Mouse (Mus musculus) common myeloid progenitor, adult 5-6 weeks (primary cell): ENCODE measurements around the gene Zglp1. TPM values are rescaled to one million over a fixed set of nuclear protein-coding genes. Genes with fewer than 3 reads are reported as not detected.
"Not testable (repeated sequence)": the region's sequence is repeated elsewhere in the genome, so short reads cannot be mapped to it uniquely, and the experiment has no call there.

ENCODE experiments used
- ATAC-seq: replicated peaks from 2 replicates; pipeline ENCODE4 v1.8.0; 2016; ENCODE audit warnings: low read depth, mild to moderate bottlenecking, moderate TSS enrichment, inconsistent platforms; ENCODE audit not compliant: poor library complexity, severe bottlenecking
- total RNA-seq: library from RNA; stranded (forward); fragments of 200-1000, 187-1606 nt; gene quantifications from 2 replicates; pipeline ENCODE4 v1.2.3, GENCODE M21; 2017

Gene Zglp1
- total RNA-seq, 1 experiment from 2014 or later: not detected

GRCm38 (mm10) chr9:21073044-21073840 is 6.3 kb upstream of the Zglp1 start, which contains the start of the genes Gm49373 and Fdx1l:
Gene Gm49373, minus strand, starts transcription at chr9:21073096.
Gene Fdx1l, minus strand, starts transcription at chr9:21073614.
- peak; percentile 94 for ATAC-seq

- ATAC-seq: no peak
Observed at GRCm38 (mm10) chr9:21072641-21073040, 5.7 kb upstream of the Zglp1 start.

- ATAC-seq: no peak
Observed at GRCm38 (mm10) chr9:21062928-21063327, 4.0 kb downstream of the Zglp1 start.

- ATAC-seq: peak; percentile 54; the same call in 1 of the 2 replicates
Observed at GRCm38 (mm10) chr9:21051578-21051977, 15.3 kb downstream of the Zglp1 start.

GRCm38 (mm10) chr9:21045235-21045634 is 21.7 kb downstream of the Zglp1 start:
- ATAC-seq: no peak

- not testable (repeated sequence) for ATAC-seq
Observed at GRCm38 (mm10) chr9:21044785-21045184, 22.1 kb downstream of the Zglp1 start.

GRCm38 (mm10) chr9:21043563-21043962 is 23.3 kb downstream of the Zglp1 start:
- ATAC-seq: no peak

GRCm38 (mm10) chr9:21041308-21041707 is 25.6 kb downstream of the Zglp1 start:
- ATAC-seq: no peak

GRCm38 (mm10) chr9:21039779-21040178 is 27.1 kb downstream of the Zglp1 start:
- no peak for ATAC-seq

GRCm38 (mm10) chr9:21037481-21037891 is 29.4 kb downstream of the Zglp1 start:
- ATAC-seq: no peak

- no peak for ATAC-seq
Observed at GRCm38 (mm10) chr9:21036666-21037065, 30.2 kb downstream of the Zglp1 start.

- no peak for ATAC-seq
Observed at GRCm38 (mm10) chr9:21036161-21036560, 30.7 kb downstream of the Zglp1 start.

GRCm38 (mm10) chr9:21035586-21035985 is 31.3 kb downstream of the Zglp1 start:
- ATAC-seq: no peak

GRCm38 (mm10) chr9:21034481-21035085 is 32.3 kb downstream of the Zglp1 start:
- ATAC-seq: no peak

GRCm38 (mm10) chr9:21033136-21033535 is 33.8 kb downstream of the Zglp1 start:
- peak; percentile 37 for ATAC-seq

- no peak for ATAC-seq
Observed at GRCm38 (mm10) chr9:21032491-21032890, 34.4 kb downstream of the Zglp1 start.

GRCm38 (mm10) chr9:21031896-21032351 is 35.0 kb downstream of the Zglp1 start, which contains the start of gene Icam5:
Gene Icam5, plus strand, starts transcription at chr9:21032073.
- ATAC-seq: no peak

- peak; percentile 19 for ATAC-seq
Observed at GRCm38 (mm10) chr9:21031251-21031895, 35.5 kb downstream of the Zglp1 start.

- peak; percentile 65 for ATAC-seq
Observed at GRCm38 (mm10) chr9:21030781-21031250, 36.1 kb downstream of the Zglp1 start.

- 0 out of 2 replicates have a peak, but pooled peaks have one; percentile 6 for ATAC-seq
Observed at GRCm38 (mm10) chr9:21030055-21030600, 36.8 kb downstream of the Zglp1 start.
